Mouse (Mus musculus) midbrain, postnatal 0 days (tissue): ENCODE data around the gene Secisbp2. TPM values are rescaled to one million over a fixed set of nuclear protein-coding genes. Genes with fewer than 3 reads are reported as not detected.
"Not testable (repeated sequence)": the region's sequence is repeated elsewhere in the genome, so short reads cannot be mapped to it uniquely, and the experiment has no call there.

Experiments used
- ATAC-seq: fragments of 200-750 bp; cut with Nextera tagmentation; 2 replicates; pipeline ENCODE4 v1.8.0; 2017; ENCODE audit warnings: moderate number of reproducible peaks, mild to moderate bottlenecking, moderate TSS enrichment, moderate library complexity; ENCODE audit not compliant: low FRiP score
- DNase-seq: peaks from one replicate; pipeline ENCODE4 v3.0.0-alpha.2; 2015; ENCODE audit warnings: low spot score
- H3K27ac ChIP-seq: fragments of 300-500 bp; sonication (generic); 2 replicates; pipeline ENCODE4 v1.5.1; 2014; ENCODE audit warnings: low read depth, mild to moderate bottlenecking, low read length, mixed read lengths
- H3K27me3 ChIP-seq: fragments of 300-500 bp; sonication (generic); 2 replicates; pipeline ENCODE4 v1.6.1; 2014; ENCODE audit warnings: low read length, control low read depth, mixed read lengths; ENCODE audit not compliant: insufficient read depth
- H3K36me3 ChIP-seq: fragments of 300-500 bp; sonication (generic); 2 replicates; pipeline ENCODE4 v1.6.1; 2014; ENCODE audit warnings: low read length, control low read depth, mixed read lengths; ENCODE audit not compliant: insufficient read depth
- H3K4me1 ChIP-seq: fragments of 300-500 bp; sonication (generic); 2 replicates; pipeline ENCODE4 v1.6.1; 2014; ENCODE audit warnings: mild to moderate bottlenecking, control low read depth, antibody characterized with exemption, low read length, mixed read lengths; ENCODE audit not compliant: insufficient read depth
- H3K4me2 ChIP-seq: fragments of 300-500 bp; sonication (generic); 2 replicates; pipeline ENCODE4 v1.6.1; 2014; ENCODE audit warnings: low read depth, mild to moderate bottlenecking, low read length, mixed read lengths; ENCODE audit not compliant: poor library complexity, severe bottlenecking
- H3K4me3 ChIP-seq: fragments of 300-500 bp; sonication (generic); 2 replicates; pipeline ENCODE4 v1.5.1; 2014; ENCODE audit warnings: low read depth, mild to moderate bottlenecking, low read length, moderate library complexity
- H3K9ac ChIP-seq: fragments of 300-500 bp; sonication (generic); replicated peaks from 2 replicates; pipeline ENCODE4 v1.6.1; 2014; ENCODE audit warnings: mild to moderate bottlenecking, low read length, moderate library complexity, mixed read lengths; ENCODE audit not compliant: poor library complexity, severe bottlenecking
- H3K9me3 ChIP-seq: fragments of 300-500 bp; sonication (generic); 2 replicates; pipeline ENCODE4 v1.6.1; 2016; ENCODE audit warnings: low read length, control low read depth
- CTCF ChIP-seq: IDR thresholded peaks from 2 replicates; pipeline ENCODE4 v1.5.1; 2016; ENCODE audit warnings: antibody characterized with exemption, mild to moderate bottlenecking
- WGBS: fragments of 180-500 bp; shearing (Covaris S2); extraction: QIAGEN DNeasy Blood & Tissue Kit; methylation state at CpG from one replicate; pipeline ENCODE4 v1.1.7; 2014; 5-methylcytosine and 5-hydroxymethylcytosine counted together
- polyA plus RNA-seq: library from polyadenylated mRNA; unstranded; fragments of >200 nt; fragmentation: Nextera tagmentation; extraction: Ambion mirVana; gene quantifications from 2 replicates; pipeline ENCODE4 v1.2.1, GENCODE M21; 2015
- total RNA-seq: library from RNA; depleted of rRNA; stranded (reverse); fragments of >200 nt; gene quantifications from 2 replicates; pipeline ENCODE4 v1.2.3, GENCODE M21; 2014

Secisbp2 gene
- total and polyA plus RNA-seq, 2 experiments from 2014 or later, result 15.2 to 19.4 TPM

DNA sequence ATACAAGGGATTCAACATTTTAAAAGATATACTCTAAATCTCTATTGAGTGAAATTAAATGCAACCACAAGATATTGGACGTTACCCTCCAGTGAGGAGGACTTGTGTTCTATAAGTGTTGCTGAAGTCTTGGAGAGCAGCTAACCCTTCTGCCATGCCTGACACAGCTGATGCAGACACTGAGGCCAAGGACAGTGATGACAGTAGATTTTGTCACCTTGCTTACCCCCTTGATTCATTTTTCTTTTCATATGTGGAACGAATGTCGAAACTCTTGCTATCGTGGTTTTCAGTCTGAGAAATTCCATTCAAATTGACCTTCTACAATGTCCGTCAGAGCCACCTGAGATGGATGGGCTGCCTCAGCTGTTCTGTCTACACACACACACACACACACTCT lies 28.9 kb upstream of the Secisbp2 start:
- H3K27me3 ChIP-seq, result no peaks in the 10 kb centered on the region
- H3K9me3 ChIP-seq, result no peaks in the 10 kb centered on the region
- no peak for ATAC-seq
- WGBS, result 94% methylated on average over 5 of the region's 5 CpGs
- H3K36me3 ChIP-seq, result no peaks in the 10 kb centered on the region
- DNase-seq, result no peak
- no peak for TF ChIP-seq CTCF
- H3K4me2 ChIP-seq, result no peak overlapping the region
- no peak overlapping the region for H3K9ac ChIP-seq
- no peaks in the 10 kb centered on the region for H3K4me1 ChIP-seq
- no peak overlapping the region for H3K4me3 ChIP-seq
- H3K27ac ChIP-seq, result no peak overlapping the region

DNA sequence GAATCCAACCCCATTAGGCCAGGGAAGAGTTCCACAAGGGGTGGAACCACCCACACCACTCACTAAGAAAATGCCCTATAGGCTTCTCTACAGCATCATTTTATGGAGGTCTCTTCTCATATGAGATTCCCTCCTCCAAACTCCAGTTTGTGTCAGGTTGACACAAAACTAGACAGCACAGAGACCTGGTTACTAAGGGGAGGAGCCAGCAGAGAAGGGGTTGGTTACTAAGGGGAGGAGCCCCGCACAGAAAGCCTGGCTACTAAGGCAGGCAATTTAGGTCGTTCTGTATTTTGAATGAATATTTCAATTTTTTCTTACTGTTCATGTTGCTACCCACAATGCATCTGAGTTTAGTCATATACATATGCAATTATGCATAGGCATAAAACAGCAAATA lies 27.8 kb upstream of the Secisbp2 start:
- Histone ChIP-seq H3K9ac (no peak overlapping the region), H3K4me1 (no peaks in the 10 kb centered on the region), H3K36me3 (no peaks in the 10 kb centered on the region), H3K9me3 (no peaks in the 10 kb centered on the region), H3K27ac (no peak overlapping the region), H3K4me3 (no peak overlapping the region), H3K27me3 (no peaks in the 10 kb centered on the region), H3K4me2 (no peak overlapping the region)
- DNase-seq, result no peak
- ATAC-seq, result no peak
- no peak for TF ChIP-seq CTCF
- WGBS, result 91% methylated on average over 2 of the region's 2 CpGs

DNA sequence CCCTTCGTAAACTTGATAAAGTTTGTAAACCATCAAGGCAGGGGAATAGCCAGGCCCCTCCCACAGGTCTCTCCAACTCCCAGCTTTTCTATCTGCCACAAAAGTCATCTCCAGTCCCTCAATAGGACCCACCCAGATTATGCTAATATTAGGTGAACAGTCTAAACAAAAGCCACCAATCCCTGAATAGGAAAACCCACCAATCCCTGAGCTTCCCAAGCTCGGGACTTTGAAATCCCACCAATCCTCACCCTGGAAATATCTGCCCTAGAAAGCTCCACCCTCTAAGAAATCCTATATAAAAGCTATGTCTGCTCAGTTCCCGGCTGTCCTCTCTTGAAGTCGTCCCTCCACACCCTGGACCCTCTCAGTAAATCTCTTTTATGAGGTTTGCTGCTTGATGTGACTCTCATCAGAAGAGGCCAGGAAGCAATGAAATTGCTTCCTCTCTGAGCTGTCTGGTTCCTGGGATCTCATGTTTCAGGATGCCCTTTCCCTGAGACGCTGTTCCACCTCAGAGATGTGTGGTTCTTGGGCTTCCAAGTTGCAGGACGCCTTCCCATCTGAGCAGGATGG lies 23.1 kb upstream of the Secisbp2 start:
- no peaks in the 10 kb centered on the region for H3K9me3 ChIP-seq
- DNase-seq, result no peak
- WGBS, result 83% methylated on average over 6 of the region's 6 CpGs

DNA sequence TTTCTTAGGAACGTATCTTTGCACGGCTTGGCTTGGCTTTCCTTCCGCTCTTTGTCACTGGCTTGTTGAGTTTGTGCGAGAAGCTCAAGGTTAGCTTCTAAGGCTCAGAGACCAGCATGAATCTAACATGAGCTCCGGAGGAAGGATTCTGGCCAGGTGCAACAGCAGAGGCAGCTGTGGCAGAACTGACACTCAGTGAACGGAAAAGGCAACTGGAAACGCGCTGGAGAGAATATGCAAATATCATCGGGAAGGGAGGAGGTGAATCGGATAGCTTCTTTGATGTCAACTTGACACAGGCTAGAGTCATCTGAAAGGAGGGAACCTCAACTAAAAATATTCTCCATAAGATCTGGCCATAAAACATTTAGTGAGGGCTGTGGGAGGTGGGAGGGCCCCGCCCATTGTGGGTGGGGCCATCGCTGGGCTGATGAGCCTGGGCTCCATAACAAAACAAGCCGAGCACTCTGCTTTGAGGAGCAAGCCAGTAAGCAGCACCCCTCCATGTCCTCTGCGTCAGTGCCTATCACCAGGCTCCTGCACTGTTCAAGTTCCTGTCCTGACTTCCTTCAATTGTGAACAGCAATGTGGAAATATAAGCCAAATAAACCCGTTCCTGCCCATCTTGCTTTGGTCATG lies 20.0 kb upstream of the Secisbp2 start:
- Histone ChIP-seq H3K4me3 (no peak overlapping the region), H3K27me3 (no peaks in the 10 kb centered on the region), H3K4me2 (no peak overlapping the region), H3K4me1 (no peaks in the 10 kb centered on the region), H3K27ac (no peak overlapping the region), H3K9me3 (no peaks in the 10 kb centered on the region), H3K9ac (no peak overlapping the region), H3K36me3 (no peaks in the 10 kb centered on the region)
- TF ChIP-seq CTCF, result no peak
- 82% methylated on average over 15 of the region's 15 CpGs for WGBS
- DNase-seq (no peak), ATAC-seq (no peak)

More for the DNA sequence above, 23.1 kb upstream of the Secisbp2 start:
- Histone ChIP-seq H3K27ac (no peak overlapping the region), H3K27me3 (no peaks in the 10 kb centered on the region), H3K4me3 (no peak overlapping the region), H3K36me3 (no peaks in the 10 kb centered on the region), H3K9ac (no peak overlapping the region), H3K4me1 (no peaks in the 10 kb centered on the region), H3K4me2 (no peak overlapping the region)
- TF ChIP-seq CTCF, result no peak
- ATAC-seq, result no peak

DNA sequence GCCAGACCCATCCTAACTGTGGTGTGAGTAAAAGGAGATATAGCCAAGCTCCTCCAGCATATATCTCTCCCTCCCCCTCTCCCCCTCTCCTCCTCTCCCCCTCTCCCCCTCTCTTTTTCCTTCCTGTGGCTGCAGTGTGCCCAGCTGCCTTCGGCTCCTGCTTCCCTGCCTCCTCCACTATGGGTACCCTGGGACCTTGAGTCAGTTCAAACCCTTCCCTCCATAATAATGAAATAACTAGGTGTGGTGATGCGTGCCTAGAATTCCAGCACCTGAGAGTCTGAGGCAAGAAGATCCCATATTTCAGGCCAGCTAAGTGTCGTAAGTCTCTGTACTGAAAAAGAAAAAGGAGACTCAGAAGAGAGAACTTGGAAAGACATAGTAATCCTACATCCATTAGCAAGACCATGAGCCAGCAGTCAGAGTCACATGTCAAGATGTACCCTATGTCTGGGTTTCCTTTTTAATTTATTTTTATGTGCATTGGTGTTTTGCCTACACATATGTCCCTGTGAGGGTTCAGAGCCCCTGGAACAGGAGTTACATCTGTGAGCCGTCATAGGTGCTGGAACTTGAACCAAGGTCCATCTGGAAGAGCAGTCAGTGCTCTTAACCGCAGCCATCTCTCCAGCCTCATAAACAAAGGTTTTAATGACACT lies 18.8 kb upstream of the Secisbp2 start:
- ATAC-seq (no peak), DNase-seq (no peak)
- no peak overlapping the region for H3K4me3 ChIP-seq
- no peak for TF ChIP-seq CTCF
- H3K4me1 ChIP-seq, result no peaks in the 10 kb centered on the region
- no peaks in the 10 kb centered on the region for H3K9me3 ChIP-seq
- no peak overlapping the region for H3K27ac ChIP-seq
- no peak overlapping the region for H3K4me2 ChIP-seq
- WGBS, result 89% methylated on average over 5 of the region's 5 CpGs
- H3K36me3 ChIP-seq, result no peaks in the 10 kb centered on the region
- H3K27me3 ChIP-seq, result no peaks in the 10 kb centered on the region
- no peak overlapping the region for H3K9ac ChIP-seq

DNA sequence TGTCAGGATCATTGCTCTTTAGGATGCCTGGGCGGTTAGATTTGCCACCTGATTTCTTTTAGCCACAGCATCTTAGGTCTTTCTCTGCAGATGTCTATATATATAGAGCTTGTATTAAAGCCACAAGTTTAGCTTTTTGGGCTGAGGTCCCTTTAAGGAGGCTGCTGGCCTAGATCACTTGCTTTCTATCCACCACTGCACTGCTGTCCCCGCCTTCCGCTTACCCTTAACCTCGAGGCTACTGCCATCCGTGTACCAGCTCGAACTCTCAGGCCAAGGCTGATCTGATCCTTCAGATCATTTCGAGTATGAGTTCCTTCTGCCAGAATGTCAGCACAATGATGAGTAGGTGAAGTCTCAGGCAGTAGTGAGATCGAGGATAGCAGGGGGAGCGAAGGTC lies 16.1 kb upstream of the Secisbp2 start:
- H3K4me2 ChIP-seq, H3K9ac ChIP-seq, H3K27ac ChIP-seq, H3K36me3 ChIP-seq, H3K9me3 ChIP-seq, ATAC-seq, H3K4me3 ChIP-seq, DNase-seq, H3K4me1 ChIP-seq, H3K27me3 ChIP-seq: not testable (repeated sequence)
- 73% methylated on average over 4 of the region's 9 CpGs for WGBS
